Mouse (Mus musculus) CH12.LX (cell line): ENCODE results near the gene Catsper1.

Experiments
- CHD2 ChIP-seq: IDR thresholded peaks from 2 replicates; pipeline ENCODE4 v1.6.1; 2011; ENCODE audit warnings: low read length, improper control_type of control experiment
- CTCF ChIP-seq, 2 experiments: IDR thresholded peaks in 1 of 2; conservative IDR thresholded peaks in 1 of 2; 2 replicates each; pipeline ENCODE4 v1.5.1; 2011 to 2012; ENCODE audit warnings: low read depth in 2 of 2, low read length in 2 of 2, improper control_type of control experiment in 1 of 2, inconsistent platforms in 1 of 2, mild to moderate bottlenecking in 1 of 2, moderate library complexity in 1 of 2
- EP300 ChIP-seq: IDR thresholded peaks from 2 replicates; pipeline ENCODE4 v1.6.1; 2011; ENCODE audit warnings: low read length, improper control_type of control experiment
- GABPA ChIP-seq: IDR thresholded peaks from 2 replicates; pipeline ENCODE4 v1.6.1; 2012; ENCODE audit warnings: low read depth, low read length, improper control_type of control experiment, inconsistent platforms; ENCODE audit not compliant: insufficient replicate concordance
- POLR2AphosphoS2 ChIP-seq: IDR thresholded peaks from 2 replicates; pipeline ENCODE4 v1.6.1; 2011; ENCODE audit warnings: low read depth, low read length, improper control_type of control experiment
- RAD21 ChIP-seq: IDR thresholded peaks from 2 replicates; pipeline ENCODE4 v1.6.1; 2011; ENCODE audit warnings: low read depth, mild to moderate bottlenecking, low read length, improper control_type of control experiment, moderate library complexity

DNA sequence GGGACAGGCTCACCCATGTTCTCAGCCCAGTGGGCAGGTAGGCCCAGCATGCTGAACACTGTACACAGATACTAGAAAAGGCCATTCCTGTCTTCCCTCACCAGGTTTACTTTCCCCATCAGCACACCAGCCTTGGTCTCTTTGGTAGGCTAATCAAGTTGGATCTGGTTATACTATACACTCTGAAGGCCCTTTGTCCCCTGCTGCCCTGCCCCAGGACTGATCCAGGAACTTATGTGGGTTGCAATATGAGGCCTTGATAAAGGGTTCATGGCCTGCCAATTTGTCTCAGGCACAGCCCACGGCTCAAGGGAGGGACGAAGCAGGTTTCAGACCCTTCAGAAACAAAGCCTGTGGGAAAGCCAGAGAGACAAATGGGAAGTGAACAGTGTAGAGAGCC lies 18.1 kb downstream of the Catsper1 start:
- TF ChIP-seq RAD21, result no peak
- no peak for TF ChIP-seq CTCF (conservative IDR thresholded peaks at IDR 0.05 in 1 of 2, IDR thresholded peaks at IDR 0.05 in 1 of 2; ENCODE audit: low read depth in 2 of 2, low read length in 2 of 2)
- no peak for TF ChIP-seq EP300
- TF ChIP-seq CHD2, result no peak
- TF ChIP-seq POLR2AphosphoS2, result no peak
- TF ChIP-seq GABPA, result no peak
